Mouse (Mus musculus): ENCODE measurements around the gene Gk5. TPM values are rescaled to one million over a fixed set of nuclear protein-coding genes. Genes with fewer than 3 reads are reported as not detected.
A peak's percentile ranks its signal among the peaks of the same experiment; 100 is the strongest.

Gk5 gene
- total and polyA plus RNA-seq, 2 experiments from 2014 or later: 2.4 to 6.7 TPM

DNA sequence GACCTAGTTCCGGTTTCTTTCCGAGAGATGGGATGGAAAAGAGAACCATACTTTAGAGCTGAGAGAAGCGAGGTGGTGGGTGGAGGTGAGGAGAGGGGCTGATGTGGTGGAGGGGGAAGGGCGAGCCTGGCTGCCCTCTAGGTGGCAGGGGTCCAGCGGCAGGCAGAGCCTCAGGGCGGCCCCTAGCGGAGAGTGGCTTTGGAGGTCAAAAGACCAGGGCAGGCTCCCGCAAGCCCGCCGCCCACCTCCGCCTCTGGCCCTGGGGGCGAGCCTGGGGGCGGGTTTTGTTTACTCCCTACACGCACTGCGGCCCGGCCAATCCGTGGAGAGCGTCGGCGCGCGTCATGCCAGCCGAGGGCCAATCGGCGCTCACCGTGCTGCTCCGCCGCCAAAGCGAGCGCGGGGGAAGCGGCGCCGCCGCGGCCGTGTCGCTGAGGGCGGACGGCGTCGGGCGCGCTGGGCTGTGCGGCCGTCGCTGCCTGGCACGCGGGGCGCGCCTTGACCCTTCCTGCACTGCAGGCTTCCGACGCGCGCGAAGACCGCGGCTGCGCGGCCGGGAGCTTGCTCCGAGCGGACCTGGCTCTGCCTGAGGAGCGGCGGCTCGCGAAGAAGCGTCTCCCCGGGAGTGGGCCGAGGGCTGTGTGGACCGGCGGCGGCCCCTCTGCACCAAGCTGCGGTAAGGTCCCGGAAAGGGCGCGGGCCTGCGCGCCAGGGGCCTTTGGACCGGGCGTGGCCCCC is 76.9 kb downstream of the Gk5 start, which contains the start of gene Tfdp2:
Tfdp2 (plus strand) TSS at position 391 of the 738 bp plus-strand sequence.
- Histone ChIP-seq H3K4me3 (ENCODE audit: low read depth, low read length) (peak within 1 kb of the TSS; percentile 74), H3K27me3 (ENCODE audit: insufficient read depth, low read length) (no peaks in the 10 kb centered on the region), H3K9me3 (ENCODE audit: low read length) (no peaks in the 10 kb centered on the region), H3K27ac (ENCODE audit: low read depth, low read length) (peak within 1 kb of the TSS; percentile 70), H3K9ac (peak within 1 kb of the TSS; percentile 53), H3K4me2 (ENCODE audit: low read depth) (peak within 1 kb of the TSS; percentile 94), H3K36me3 (ENCODE audit: insufficient read depth) (no peaks in the 10 kb centered on the region), H3K4me1 (ENCODE audit: insufficient read depth) (no peaks in the 10 kb centered on the region)
- ATAC-seq (peak; percentile 100), DNase-seq (peak; percentile 94)
- under 1% methylated on average over 72 of the region's 81 CpGs for WGBS
- TF ChIP-seq CTCF (IDR thresholded peaks at IDR 0.05; ENCODE audit: low read depth): peak; percentile 56

DNA sequence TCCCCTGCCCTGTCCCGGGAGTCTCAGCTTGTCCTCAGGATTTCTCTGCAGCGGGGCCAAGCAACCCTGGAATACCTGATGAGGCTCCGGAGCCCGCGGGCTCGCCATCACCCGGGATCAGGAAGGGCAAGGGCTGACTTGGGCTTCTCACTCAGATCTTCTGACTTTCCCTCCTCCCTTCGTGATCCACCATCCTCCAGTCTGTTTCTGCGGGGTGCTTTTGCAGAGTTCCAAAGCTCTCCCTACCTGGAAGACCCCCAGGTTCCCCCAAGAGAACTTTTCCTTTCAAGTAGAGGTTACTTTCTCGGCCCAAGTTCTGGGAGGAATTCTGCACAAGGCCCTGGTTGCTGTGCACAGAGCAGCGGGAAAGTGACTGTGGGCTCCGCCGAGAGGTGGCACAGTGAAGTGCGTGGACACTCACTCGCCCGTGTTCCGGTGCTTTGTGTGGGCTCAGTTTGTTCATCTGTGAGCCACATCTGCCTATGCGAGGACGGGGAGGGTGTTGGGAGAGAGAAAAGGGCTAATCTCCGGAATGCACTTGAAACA is 77.5 kb downstream of the Gk5 start:
- peak; percentile 49 for TF ChIP-seq CTCF (IDR thresholded peaks at IDR 0.05; ENCODE audit: low read depth)

GRCm38 (mm10) chr9:96197806-96198205 is 78.6 kb downstream of the Gk5 start:
- Histone ChIP-seq H3K4me1 (ENCODE audit: insufficient read depth) (no peaks in the 10 kb centered on the region), H3K9ac (no peak overlapping the region), H3K27me3 (ENCODE audit: insufficient read depth, low read length) (no peaks in the 10 kb centered on the region), H3K4me3 (ENCODE audit: low read depth, low read length) (no peak overlapping the region), H3K4me2 (ENCODE audit: low read depth) (peak overlapping the region; percentile 94; the same call in 1 of the 2 replicates), H3K27ac (ENCODE audit: low read depth, low read length) (no peak overlapping the region), H3K9me3 (ENCODE audit: low read length) (no peaks in the 10 kb centered on the region), H3K36me3 (ENCODE audit: insufficient read depth) (no peaks in the 10 kb centered on the region)
- no peak for DNase-seq
- TF ChIP-seq CTCF (IDR thresholded peaks at IDR 0.05; ENCODE audit: low read depth): no peak
- 77% methylated on average over 9 of the region's 9 CpGs for WGBS
- no peak for ATAC-seq

More for the DNA sequence above, 77.5 kb downstream of the Gk5 start:
- ATAC-seq (peak; percentile 30; the same call in 1 of the 2 replicates), DNase-seq (peak; percentile 48)
- H3K4me1 ChIP-seq (ENCODE audit: insufficient read depth): no peaks in the 10 kb centered on the region
- no peaks in the 10 kb centered on the region for H3K36me3 ChIP-seq (ENCODE audit: insufficient read depth)
- peak overlapping the region; percentile 74 for H3K4me3 ChIP-seq (ENCODE audit: low read depth, low read length)
- peak overlapping the region; percentile 70; the same call in 1 of the 2 replicates for H3K27ac ChIP-seq (ENCODE audit: low read depth, low read length)
- WGBS: under 1% methylated on average over 20 of the region's 20 CpGs
- peak overlapping the region; percentile 53 for H3K9ac ChIP-seq
- peak overlapping the region; percentile 94 for H3K4me2 ChIP-seq (ENCODE audit: low read depth)
- H3K9me3 ChIP-seq (ENCODE audit: low read length): no peaks in the 10 kb centered on the region
- no peaks in the 10 kb centered on the region for H3K27me3 ChIP-seq (ENCODE audit: insufficient read depth, low read length)

- no peak for DNase-seq
- Histone ChIP-seq H3K4me2 (ENCODE audit: low read depth) (no peak overlapping the region), H3K9me3 (ENCODE audit: low read length) (no peaks in the 10 kb centered on the region), H3K27ac (ENCODE audit: low read depth, low read length) (no peak overlapping the region), H3K36me3 (ENCODE audit: insufficient read depth) (no peaks in the 10 kb centered on the region), H3K9ac (no peak overlapping the region), H3K4me1 (ENCODE audit: insufficient read depth) (no peaks in the 10 kb centered on the region), H3K27me3 (ENCODE audit: insufficient read depth, low read length) (no peaks in the 10 kb centered on the region), H3K4me3 (ENCODE audit: low read depth, low read length) (no peak overlapping the region)
- no peak for ATAC-seq
- TF ChIP-seq CTCF (IDR thresholded peaks at IDR 0.05; ENCODE audit: low read depth): no peak
- WGBS: 93% methylated on average over 3 of the region's 3 CpGs
Measured at GRCm38 (mm10) chr9:96203663-96204062, 84.5 kb downstream of the Gk5 start.

DNA sequence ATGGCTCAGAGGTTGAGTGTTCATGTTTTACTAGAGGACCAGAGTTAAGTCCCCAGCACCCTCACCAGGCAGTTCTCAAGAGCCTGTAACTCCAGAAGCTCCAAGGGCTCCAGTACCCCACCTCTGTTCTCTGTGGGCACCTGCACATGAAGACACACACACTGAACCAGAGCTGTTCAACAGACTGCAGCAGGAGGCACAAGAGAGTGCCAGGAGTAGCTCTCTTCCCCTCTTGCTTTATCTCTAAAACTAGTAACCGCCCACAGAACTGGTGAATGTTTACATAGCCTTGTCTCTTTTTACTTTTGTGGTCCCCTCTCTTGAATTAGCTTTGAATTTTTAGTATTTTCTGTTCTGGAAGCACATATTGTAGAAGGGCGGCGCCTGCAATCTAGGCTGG is 88.3 kb downstream of the Gk5 start:
- no peak overlapping the region for H3K9ac ChIP-seq
- H3K4me3 ChIP-seq (ENCODE audit: low read depth, low read length): no peak overlapping the region
- no peaks in the 10 kb centered on the region for H3K9me3 ChIP-seq (ENCODE audit: low read length)
- H3K4me2 ChIP-seq (ENCODE audit: low read depth): no peak overlapping the region
- H3K27ac ChIP-seq (ENCODE audit: low read depth, low read length): no peak overlapping the region
- H3K27me3 ChIP-seq (ENCODE audit: insufficient read depth, low read length): no peaks in the 10 kb centered on the region
- H3K4me1 ChIP-seq (ENCODE audit: insufficient read depth): no peaks in the 10 kb centered on the region
- no peak for ATAC-seq
- no peak for TF ChIP-seq CTCF (IDR thresholded peaks at IDR 0.05; ENCODE audit: low read depth)
- H3K36me3 ChIP-seq (ENCODE audit: insufficient read depth): no peaks in the 10 kb centered on the region
- 98% methylated on average over 3 of the region's 3 CpGs for WGBS
- DNase-seq: no peak

DNA sequence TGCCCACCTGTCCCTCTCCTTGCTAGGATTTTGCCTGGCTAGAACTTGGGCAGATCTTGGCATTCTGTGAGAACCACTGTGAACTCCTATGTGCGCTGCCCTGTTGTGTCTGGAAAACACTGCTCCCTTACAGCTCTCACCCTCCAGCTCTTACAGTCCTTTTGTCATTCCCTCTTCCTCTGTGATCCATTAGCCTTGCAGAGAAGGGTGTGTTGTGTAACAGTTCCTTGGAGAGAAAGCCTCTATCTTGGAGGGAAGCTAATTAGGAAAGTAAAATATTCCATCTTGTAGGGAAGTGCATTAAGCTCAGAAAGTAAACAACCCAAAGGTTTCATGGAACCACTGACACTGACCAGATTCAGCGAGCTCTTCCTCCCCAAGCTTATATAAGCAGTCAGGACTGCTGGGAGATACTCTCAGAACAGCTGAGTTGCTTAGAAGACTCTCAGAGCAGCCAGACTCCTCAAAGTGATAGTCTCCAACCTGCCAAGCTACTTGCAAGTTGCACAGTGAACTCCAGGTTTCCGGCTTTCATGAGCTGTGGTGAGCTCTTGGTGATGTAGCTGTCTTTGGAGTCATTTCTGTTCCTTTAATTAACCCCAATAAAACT is 94.0 kb downstream of the Gk5 start:
- no peaks in the 10 kb centered on the region for H3K27me3 ChIP-seq (ENCODE audit: insufficient read depth, low read length)
- no peaks in the 10 kb centered on the region for H3K9me3 ChIP-seq (ENCODE audit: low read length)
- no peak for ATAC-seq
- H3K9ac ChIP-seq: no peak overlapping the region
- H3K4me3 ChIP-seq (ENCODE audit: low read depth, low read length): no peak overlapping the region
- no peak for DNase-seq
- 92% methylated on average over 3 of the region's 3 CpGs for WGBS
- H3K36me3 ChIP-seq (ENCODE audit: insufficient read depth): no peaks in the 10 kb centered on the region
- H3K4me1 ChIP-seq (ENCODE audit: insufficient read depth): no peaks in the 10 kb centered on the region
- TF ChIP-seq CTCF (IDR thresholded peaks at IDR 0.05; ENCODE audit: low read depth): no peak
- H3K27ac ChIP-seq (ENCODE audit: low read depth, low read length): no peak overlapping the region
- H3K4me2 ChIP-seq (ENCODE audit: low read depth): no peak overlapping the region

- Histone ChIP-seq H3K9ac (no peak overlapping the region), H3K36me3 (ENCODE audit: insufficient read depth) (no peaks in the 10 kb centered on the region), H3K4me1 (ENCODE audit: insufficient read depth) (no peaks in the 10 kb centered on the region), H3K9me3 (ENCODE audit: low read length) (no peaks in the 10 kb centered on the region), H3K4me3 (ENCODE audit: low read depth, low read length) (no peak overlapping the region), H3K4me2 (ENCODE audit: low read depth) (no peak overlapping the region), H3K27ac (ENCODE audit: low read depth, low read length) (no peak overlapping the region), H3K27me3 (ENCODE audit: insufficient read depth, low read length) (no peaks in the 10 kb centered on the region)
- no peak for ATAC-seq
- DNase-seq: no peak
- 97% methylated on average over 2 of the region's 2 CpGs for WGBS
- no peak for TF ChIP-seq CTCF (IDR thresholded peaks at IDR 0.05; ENCODE audit: low read depth)
Measured at GRCm38 (mm10) chr9:96214171-96214570, 95.0 kb downstream of the Gk5 start.
